Mouse (Mus musculus) lung, postnatal 36 days (tissue): ENCODE results near the gene Col23a1.
"Not testable (repeated sequence)": the region's sequence is repeated elsewhere in the genome, so short reads cannot be mapped to it uniquely, and the experiment has no call there.

Source experiments
- DNase-seq: peaks from one replicate; pipeline ENCODE4 v3.0.0; 2022; ENCODE audit warnings: mixed read lengths

Gene Col23a1

DNA sequence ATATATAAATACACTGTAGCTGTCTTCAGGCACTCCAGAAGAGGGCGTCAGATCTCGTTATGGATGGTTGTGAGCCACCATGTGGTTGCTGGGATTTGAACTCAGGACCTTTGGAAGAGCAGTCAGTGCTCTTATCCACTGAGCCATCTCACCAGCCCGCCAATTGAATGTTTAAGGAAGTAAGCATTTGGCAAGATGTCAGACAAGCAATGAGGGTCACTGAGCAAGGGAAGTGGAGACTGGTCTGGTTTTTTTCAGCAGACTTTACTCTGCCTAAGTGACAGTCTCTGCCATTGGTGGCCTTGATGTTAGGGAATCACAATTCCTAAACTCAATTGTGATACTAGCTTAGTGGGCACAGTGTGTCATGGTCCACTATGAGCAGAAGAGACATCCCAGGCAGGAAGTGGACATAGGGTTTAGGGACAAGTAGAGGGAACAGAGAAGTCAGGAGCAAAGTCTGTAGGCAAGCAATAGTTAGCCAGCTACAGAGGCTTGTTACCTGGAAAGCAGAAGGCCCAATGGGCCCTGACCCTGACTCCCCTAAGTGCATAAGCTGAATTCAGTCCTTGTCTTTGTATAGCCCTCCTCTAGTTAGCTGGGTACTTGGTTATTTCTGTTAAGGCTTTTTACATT is 305.1 kb downstream of the Col23a1 start:
- no peak for DNase-seq

DNA sequence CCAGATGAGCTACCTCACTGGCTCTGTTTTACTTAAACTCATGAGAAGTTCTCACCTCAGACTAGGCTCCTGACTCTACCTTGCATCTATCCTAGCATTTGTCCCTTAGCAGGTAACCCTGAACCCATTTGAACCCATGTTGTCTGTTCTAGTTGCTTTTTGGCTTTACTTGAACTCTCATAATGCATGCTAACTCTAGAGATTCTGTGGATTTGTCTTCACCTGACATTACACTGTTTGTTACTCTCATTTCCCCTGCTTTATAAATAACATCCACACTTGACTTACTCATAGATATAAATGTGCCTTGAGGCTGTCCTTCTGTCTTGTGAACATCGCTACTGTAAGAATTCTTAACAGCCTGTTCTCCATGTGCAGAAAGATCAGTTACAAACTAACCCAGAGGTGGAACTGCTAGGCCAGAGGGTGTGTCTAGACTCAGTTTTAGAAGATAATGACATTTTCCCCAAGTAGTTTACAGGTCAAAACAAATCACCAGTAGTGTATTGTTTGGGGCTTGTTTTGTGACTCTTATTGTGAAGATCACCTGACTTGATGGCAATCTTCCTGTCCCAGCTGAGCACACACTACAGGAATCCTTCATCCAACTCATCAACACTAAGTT is 305.9 kb downstream of the Col23a1 start:
- DNase-seq, result no peak

DNA sequence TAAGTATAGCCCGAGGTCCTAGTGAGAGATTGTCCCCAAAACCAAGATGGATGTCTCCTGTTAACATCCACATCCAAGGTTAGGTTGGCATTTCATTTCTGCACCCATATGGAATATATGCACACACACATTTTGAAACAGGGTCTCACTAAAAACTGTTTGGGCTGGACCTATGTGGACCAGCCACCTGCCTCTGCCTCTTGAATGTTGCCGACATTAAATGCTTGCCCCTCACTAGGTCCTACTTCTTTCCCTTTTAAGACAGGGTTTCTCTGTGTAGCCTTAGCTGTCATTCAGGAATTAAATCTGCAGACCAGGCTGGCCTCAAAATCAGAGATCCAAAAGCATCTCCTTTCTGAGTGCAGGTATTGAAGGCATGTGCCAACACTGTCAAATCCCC is 307.8 kb downstream of the Col23a1 start:
- no peak for DNase-seq

DNA sequence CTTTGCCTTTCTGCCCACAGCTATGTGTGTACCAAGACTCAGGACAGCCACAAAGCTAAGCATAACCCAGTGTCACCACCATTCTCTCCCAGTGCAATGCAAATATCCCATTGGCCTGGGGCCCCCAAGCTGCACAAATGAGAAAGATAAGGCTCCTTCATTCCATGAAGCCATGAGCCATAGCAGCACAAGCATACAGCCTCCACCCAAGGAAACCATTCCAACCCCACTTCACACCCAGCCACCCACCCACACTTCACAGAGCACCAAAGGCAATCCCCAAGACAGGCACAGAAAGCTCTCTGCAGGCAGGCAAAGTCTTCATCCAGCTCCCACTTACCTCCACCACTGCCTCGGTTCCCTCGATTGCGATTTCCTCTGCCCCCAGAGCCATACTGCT is 312.5 kb downstream of the Col23a1 start:
- DNase-seq, result no peak

DNA sequence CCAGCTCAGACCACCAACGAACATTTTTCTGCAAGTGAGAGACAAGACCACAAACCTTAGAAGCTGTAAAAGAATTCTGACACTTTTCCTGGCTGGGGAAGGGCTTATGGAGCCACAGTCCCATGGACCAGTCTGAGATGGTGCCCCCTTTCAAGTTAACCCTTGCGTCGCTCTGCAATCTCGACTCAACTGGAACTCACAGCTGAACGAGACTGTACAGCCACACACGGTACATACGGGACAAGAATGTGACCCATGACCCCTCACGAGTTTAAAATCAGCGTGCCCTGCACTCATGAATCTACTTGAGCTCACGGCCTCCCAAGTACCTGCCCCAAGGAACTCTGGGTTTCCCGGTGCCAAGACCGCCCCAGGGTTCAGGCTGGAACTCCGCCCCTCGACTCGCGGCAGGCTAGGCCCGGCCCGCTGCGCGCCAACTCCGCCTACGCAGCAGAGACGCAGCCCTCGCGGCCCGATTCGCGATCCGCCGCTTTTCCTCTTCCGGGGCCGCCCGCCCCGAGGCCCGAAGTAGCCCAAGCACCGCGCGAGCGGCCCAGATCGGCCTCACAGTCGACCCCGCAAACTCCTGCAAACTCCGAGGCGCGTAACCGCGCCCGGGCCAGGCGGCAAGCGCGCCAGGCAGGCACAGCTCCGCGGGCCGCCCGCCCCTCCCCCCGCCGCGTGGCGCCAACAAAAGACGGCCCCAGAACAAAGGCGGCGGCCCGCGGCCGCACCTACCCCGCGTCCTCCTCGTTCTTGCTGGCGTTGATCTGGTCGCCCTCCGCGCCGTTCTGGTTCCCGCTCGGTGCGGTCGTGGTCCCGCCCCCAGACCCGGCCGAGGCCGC is 316.1 kb downstream of the Col23a1 start:
- peak; percentile 94 for DNase-seq

DNA sequence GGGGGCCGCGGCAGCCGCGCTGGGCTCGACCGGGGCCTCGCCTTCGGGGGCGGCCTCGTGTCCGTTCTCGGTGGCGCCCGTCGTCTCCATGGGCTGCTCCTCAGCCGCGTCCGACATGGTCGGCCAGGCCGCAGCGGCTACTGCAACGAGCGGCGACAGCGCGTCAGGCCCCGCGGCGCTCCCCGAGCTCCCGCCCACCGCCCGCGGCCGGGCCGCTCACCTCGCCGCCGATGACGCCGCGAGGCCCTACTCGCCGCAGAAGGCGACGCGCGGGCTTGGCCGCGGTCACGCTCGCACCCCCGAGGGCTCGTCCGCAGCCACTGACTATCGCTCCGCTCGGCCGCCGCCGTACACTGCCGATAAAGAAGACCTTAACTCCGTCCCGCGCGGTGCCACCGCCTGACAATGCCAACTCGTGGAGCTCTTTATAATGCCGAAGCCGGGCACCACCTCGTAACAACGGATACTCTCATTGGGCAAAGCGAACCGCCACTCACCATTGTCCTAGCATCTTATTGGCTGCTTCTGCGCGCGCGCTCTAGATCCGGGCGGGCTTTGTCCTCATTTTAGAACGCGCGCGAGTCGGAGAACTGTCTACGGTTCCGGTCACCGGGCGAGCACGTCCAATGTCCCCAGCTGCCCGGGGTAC is 316.9 kb downstream of the Col23a1 start, which contains the start of gene Hnrnpab:
Gene Hnrnpab, minus strand, starts transcription at position 401 of the 649 bp plus-strand sequence.
- DNase-seq, result peak; percentile 98

DNA sequence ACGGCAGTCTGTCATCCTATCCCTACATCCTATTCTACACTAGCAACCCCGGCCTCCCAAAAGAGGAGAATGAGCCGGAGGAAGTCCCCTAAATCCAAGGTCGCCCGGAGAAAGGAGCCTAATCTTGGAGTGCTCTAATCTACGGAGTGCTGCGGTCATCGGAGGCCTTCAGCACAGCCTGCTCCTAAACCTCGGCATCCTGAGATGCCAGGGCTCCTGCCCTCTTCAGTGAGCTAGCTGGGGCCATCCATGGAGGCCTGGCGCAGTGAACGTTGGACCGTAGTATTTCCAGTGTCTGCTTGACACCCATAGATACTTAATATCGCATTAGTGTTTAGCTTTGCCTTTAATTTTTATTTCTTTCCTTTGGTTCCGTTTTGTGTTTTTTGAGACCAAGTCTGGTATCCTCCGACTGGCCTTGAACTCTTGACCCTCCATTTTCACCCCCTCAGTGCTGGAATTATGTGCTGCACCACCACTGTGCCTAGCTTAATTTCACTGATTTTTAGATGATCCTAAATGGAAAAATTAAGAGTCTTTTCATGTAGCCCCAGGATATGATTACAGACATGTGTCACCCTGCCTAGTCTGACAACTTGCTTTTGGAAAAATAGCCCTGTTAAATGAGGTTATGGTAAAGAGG is 317.5 kb downstream of the Col23a1 start:
- no peak for DNase-seq

DNA sequence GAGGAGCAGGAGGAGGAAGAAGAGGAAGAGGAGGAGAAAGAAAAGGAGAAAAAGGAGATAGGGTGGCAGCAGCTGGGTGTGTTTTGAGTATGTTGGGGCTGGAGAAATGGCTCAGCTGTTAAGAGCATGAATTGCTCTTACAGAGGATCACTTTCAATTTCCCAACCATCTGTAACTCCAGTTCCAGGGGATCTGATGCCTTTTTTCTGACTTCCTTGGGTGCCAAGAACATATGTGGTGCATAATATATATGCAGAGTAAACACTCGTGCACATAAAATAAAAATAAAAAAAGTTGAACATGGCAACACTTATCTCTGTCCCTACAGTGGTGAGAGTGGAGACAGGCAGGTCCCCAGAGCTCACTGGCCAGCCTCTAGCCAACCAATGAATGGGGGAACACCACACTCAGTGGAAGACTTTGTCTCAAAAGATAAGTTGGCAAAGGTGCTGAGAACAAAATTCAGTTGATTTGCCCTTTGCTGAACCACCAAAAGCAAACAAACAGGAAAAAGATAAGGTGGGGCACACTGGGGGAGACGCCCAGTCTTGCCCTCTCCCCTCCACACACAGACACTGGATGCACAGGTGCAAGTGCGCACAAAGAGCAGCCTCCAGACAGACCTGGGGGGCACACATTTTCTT is 319.7 kb downstream of the Col23a1 start:
- DNase-seq, result no peak

DNA sequence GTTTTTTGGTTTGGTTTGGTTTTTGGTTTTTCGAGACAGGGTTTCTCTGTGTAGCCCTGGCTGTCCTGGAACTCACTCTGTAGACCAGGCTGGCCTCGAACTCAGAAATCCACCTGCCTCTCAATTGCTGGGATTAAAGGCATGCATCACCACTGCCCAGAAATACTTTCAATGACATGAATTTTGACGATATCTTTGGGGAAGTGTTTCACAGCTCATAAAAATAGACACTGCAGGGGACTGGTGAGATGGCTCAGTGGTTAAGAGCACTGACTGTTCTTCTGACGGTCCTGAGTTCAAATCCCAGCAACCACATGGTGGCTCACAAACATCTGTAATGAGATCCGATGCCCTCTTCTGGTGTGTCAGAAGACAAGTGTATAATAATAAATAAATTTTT is 320.2 kb downstream of the Col23a1 start:
- DNase-seq, result not testable (repeated sequence)

DNA sequence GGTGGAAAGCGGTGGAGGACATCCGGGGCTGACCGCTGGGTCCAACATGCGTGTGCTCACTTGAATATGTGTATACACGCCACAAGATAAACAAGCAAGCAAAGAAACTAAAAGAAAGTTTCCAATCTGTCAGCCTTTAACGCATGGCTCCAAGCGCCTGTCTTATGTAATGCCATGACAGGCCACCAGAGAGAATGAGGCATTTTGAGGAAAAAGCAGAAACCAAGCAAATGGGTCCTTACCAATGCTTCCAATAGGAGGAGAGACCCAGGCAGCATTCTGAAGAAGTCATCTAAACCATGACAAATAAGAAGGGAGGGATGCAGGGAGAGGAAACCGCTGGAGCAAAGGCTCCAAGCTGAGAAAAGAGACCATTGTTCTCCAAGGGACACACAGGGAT is 324.5 kb downstream of the Col23a1 start:
- DNase-seq, result no peak

DNA sequence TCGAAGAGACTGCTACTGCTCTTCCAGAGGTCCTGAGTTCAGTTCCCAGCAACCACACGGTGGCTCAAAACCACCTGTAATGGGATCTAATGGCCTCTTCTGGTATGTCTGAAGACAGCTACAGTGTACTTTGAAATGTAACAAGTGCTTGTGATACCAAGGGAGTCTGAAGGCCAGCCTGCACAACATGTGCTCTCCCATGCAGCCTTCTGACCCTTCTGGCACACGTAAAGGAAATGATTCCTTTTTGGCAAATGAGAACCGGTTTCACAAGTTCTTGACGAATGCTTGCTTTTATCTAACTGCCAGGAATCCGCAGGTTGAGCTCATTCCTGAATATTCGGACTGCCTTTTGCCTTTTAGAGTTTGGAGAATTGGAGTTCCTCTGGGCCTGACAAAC is 325.4 kb downstream of the Col23a1 start:
- peak; percentile 70 for DNase-seq

DNA sequence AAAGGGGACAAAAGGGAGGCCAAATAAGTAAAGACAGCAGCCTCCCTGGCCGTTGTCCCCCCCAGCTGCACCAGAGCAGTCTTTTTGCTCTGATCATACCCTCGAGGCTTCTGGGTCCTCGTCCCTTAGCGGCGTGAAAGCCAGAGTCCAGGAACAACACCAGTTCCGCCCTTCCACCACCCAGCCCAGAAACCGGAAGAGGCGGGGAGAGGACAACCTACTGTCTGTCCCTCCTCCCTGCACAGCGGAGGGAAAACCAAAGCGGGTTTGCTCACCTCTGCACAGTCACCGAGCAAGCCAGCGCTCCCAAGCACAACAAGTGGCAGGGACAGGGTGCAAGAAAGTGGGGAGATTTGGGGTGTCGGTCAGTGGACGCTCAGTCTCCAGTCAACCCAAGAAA is 325.9 kb downstream of the Col23a1 start:
- DNase-seq, result peak; percentile 89

DNA sequence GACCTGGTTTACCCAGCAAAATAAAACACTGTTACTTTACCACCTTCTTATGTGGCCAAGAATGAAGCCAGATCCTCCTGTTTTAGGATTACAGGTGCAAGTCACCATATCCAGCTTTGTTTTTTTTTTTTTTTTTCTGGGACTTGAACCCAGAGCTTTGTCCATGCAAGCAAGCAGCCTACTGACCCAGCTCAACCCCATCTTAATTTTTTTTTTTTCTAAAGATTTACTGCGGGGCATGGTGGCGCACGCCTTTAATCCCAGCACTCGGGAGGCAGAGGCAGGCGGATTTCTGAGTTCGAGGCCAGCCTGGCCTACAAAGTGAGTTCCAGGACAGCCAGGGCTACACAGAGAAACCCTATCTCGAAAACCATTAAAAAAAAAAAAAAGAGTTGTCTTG is 326.4 kb downstream of the Col23a1 start:
- not testable (repeated sequence) for DNase-seq

DNA sequence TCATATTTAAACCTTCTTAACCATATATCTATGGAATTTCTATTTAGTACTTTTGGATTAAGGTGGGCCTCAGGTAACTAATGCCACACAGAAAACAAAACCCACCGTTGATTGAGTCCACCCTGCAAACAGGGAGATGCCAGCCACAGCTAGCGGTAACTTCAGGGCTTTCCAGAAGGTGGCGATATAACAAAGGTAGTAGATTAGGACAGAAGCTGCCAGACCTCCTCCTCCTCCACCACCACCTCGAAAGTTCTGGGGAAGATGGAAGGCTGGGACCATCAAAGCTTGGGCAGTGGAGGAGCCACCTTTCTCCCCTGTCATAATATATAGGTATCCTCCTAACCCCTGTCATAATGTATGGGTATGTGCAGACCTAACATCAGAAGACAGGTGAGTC is 328.0 kb downstream of the Col23a1 start:
- peak; percentile 91 for DNase-seq

DNA sequence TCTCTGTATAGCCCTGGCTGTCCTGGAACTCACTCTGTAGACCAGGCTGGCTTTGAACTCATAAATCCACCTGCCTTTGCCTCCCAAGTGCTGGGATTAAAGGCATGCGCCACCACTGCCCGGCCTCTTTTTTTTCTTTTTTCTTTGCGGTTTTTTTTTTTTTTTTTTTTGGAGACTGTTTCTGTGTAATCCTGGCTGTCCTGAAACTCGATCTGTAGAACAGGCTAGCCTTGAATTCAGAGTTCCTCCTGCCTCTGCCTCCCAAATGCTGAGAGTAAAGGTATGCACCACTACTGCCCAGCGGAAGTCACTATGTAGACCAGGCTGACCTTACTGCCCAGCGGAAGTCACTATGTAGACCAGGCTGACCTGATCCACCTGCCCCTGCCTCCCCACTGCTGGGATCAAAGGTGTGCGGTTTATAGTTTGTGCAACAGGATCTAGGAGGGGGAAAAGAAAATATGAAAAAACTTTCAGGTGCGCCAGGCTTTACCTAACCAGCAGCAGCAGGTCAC is 329.2 kb downstream of the Col23a1 start:
- DNase-seq, result no peak

DNA sequence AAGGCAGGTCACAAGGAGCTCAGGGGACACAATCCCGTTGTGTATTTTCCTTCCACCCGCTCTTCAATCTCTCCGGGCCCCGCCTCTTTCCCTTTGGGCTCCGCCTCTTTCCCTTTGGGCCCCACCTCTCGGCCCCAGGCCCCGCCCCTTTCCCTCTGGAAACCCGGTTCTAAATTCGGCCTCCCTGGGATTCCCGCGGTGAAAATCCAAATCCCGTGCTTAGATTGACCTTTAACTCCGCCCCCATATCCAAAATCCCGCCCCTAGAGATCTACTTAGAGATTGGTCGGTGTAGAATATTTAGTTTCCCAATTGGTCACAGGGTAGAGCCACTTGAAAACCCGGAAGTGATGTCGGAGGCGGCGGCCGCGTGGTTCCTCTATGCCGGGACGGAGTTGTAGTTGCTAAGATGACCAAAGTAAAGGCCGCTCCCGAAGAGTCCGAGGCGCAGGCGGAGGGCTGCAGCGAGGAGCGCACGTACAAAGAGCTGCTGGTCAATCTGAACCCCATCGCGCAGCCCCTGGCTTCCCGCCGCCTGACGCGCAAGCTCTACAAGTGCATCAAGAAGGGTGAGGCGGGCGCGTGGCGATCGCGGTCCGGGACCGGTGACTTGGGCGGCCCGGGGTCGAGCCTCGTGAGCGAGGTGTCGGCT is 329.8 kb downstream of the Col23a1 start, which contains the start of gene Nhp2:
Gene Nhp2, plus strand, starts transcription at position 327 of the 652 bp plus-strand sequence.
- DNase-seq, result peak; percentile 100

DNA sequence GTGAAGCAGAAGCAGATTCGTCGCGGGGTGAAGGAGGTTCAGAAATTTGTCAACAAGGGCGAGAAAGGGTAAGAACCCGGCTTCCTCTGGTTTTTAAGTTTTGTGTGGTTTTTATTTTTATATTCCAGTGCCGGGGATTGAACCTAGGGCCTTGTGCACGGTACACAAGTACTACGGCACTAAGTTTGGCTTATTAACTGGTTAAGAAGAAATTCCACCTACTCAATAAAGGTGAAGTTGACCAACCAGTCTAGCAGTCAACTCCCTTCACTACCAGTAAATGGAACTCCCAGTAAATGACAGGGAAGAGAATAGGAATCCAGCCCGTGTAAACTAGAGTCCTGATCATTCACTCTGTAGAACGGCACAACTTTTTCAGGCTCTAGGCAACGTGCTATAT is 330.4 kb downstream of the Col23a1 start:
- no peak for DNase-seq

DNA sequence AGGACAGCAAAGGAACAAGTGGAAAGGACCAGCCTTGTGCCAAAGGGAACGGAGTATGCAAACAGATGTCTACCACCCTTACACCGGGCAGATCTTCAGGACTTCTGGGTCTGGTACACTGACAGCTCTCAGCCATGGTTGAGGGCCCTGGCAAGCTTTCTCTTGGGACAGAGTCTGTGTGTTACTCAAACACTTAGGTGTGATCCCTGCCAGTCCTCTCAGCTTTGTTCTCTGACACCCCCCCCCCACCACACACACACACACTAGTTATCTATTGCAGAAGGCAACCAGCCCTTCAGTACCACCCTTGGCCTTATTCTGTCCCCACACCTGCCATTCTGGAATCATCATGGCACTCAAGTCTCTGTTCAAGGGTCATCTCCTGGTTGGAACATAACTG is 332.1 kb downstream of the Col23a1 start:
- DNase-seq, result no peak

DNA sequence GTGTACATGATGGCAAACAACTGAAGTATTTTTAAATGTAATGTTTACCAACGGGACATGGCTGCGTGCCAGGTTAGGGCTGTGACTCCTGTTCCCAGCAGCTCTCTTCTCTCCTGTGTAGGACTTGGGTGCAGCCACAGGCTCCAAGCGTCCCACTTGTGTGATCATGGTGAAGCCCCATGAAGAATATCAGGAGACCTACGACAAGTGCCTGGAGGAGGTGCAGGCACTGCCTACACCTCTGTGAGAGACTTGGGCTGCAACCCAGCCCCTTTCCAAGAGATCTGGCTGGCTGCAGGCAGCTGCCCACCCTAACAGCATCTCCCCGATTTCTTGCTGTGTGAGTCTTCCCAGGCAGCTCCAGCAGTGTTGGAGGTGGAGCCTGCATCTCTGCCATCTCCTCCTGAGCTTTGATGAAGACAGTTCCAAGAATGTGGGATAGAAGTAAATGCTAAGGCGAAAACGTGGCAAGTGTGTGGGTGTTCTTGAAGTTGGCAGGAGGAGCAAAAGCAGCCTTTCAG is 333.3 kb downstream of the Col23a1 start:
- peak; percentile 70 for DNase-seq

DNA sequence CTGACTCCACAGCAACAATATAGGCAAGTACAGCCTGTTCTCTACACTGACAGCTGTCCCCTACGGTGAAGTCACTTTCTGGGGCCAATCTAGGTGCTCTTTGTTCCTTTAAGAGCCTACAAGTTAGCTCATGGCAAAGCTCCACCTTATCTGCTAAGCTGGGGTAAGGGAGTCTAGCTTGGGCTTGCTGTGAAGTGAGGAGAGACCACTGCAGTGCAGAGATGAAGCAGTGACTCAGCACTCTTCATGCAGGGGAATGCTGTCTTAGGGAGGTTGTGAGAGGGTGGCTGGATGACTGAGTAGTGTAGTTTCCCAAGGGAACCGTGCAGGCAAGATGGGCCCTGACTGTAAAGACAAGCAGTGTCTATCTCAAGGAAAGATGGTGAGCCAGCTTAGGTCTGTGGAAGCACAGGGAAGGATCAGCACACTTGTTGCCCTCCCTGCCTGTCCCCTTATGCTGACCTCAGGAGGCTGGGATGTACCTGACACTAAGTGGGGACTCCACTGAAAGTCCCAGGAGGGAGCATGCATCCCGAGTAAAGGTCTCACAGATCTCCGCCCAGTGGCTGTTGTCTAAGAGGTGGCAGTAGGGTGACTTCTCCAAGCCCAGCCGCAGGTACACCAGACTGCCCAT is 335.6 kb downstream of the Col23a1 start:
- no peak for DNase-seq

DNA sequence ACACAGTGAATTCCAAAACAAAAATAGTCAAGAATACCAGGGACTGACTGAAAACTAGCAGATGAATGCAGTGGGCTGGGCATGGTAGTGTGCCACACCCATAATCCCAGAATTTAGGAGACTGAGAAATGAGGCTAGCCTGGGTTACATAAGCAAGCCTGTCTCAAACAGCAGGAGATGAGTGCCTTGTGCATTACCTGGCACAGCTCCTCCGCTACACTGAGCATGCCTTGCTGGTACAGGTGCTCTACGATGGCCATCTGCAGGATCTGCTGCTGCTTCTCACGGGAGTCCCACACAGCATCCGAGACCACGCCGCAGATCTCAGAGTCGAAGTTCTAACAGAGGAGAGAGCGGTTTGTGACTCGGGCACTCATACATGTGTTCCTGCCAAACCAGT is 337.7 kb downstream of the Col23a1 start:
- DNase-seq, result no peak
